ENCODE assay signal across 9 mouse cellular contexts in genomic region chr11:78513106-78513790, GRCm38 (mm10). TPM values are rescaled to one million over a fixed set of nuclear protein-coding genes. Genes with fewer than 3 reads are reported as not detected.
DNase-seq lines count a peak whose midpoint lies in the region; ATAC-seq and TF ChIP-seq lines count a peak whose summit lies in the region.
"Had no signal": no experiment of that assay in that cellular context is flagged by ENCODE, and none has a peak within 500 bp of the region (broad histone marks: within the 10 kb centered on the region; RNA-seq: fewer than 3 reads in every experiment).

No protein-coding gene starts in this region.

- no peaks in the 10 kb centered on the region for H3K27me3 ChIP-seq in C2C12 (ENCODE audit: control insufficient read depth, insufficient read depth, insufficient read length)
- H3K27me3 ChIP-seq in forebrain, embryonic 13.5 days = no peaks in the 10 kb centered on the region
- H3K27me3 ChIP-seq in liver, embryonic 14.5 days (ENCODE audit: control insufficient read depth, insufficient read depth, low read length) = no peaks in the 10 kb centered on the region

- H3K79me3 ChIP-seq in C2C12 (ENCODE audit: low read depth) = peaks cover 18% of the 10 kb centered on the region

- H3K36me3 ChIP-seq in C2C12 (ENCODE audit: control insufficient read depth, insufficient read depth) = peaks cover 60% of the 10 kb centered on the region
- H3K36me3 ChIP-seq in forebrain, embryonic 13.5 days (ENCODE audit: poor library complexity, severe bottlenecking) = peaks cover 50% of the 10 kb centered on the region
- H3K36me3 ChIP-seq in liver, embryonic 14.5 days (replicated peaks; ENCODE audit: control insufficient read depth, insufficient read depth, low read depth) = peaks cover 27% of the 10 kb centered on the region

- peak overlapping the region; percentile 93 for H3K4me3 ChIP-seq in C2C12 (ENCODE audit: insufficient read depth, poor library complexity, severe bottlenecking)
- peak overlapping the region; percentile 89 for H3K4me3 ChIP-seq in forebrain, embryonic 13.5 days
- peak overlapping the region in 1 of 2 experiments; percentile 75; a peak in 2 of 4 replicates for H3K4me3 ChIP-seq in liver, embryonic 14.5 days (ENCODE audit: insufficient read depth in 1 of 2, low read depth in 2 of 2, low read length in 2 of 2)

- 84% methylated on average over 3 of the region's 3 CpGs for WGBS in forebrain, embryonic 13.5 days
- 58% methylated on average over 3 of the region's 3 CpGs for WGBS in liver, embryonic 14.5 days (ENCODE audit: insufficient replicate concordance)

- H3K9me3 ChIP-seq in forebrain, embryonic 13.5 days (replicated peaks) = no peaks in the 10 kb centered on the region
- no peaks in the 10 kb centered on the region for H3K9me3 ChIP-seq in liver, embryonic 14.5 days (ENCODE audit: control insufficient read depth, low read length)

- no peak for TF ChIP-seq CTCF in C2C12 (IDR thresholded peaks at IDR 0.05; ENCODE audit: control insufficient read depth, insufficient read depth, insufficient read length)
- TF ChIP-seq CTCF in liver, embryonic 14.5 days (IDR thresholded peaks at IDR 0.05; ENCODE audit: low read depth) = no peak

- peak overlapping the region; percentile 97 for H3K9ac ChIP-seq in forebrain, embryonic 13.5 days
- peak overlapping the region; percentile 84 for H3K9ac ChIP-seq in liver, embryonic 14.5 days (replicated peaks)

- H3ac ChIP-seq in C2C12 (ENCODE audit: control insufficient read depth, insufficient read length, low read depth) = peak overlapping the region; percentile 66

- H3K27ac ChIP-seq in forebrain, embryonic 13.5 days = peak overlapping the region; percentile 35; the same call in 1 of the 2 replicates
- H3K27ac ChIP-seq in liver, embryonic 14.5 days = no peak overlapping the region

- ATAC-seq in frontal cortex, adult (ENCODE audit: low TSS enrichment) = peak; percentile 20; the same call in 1 of the 2 replicates
- no peak for ATAC-seq in forebrain, embryonic 13.5 days
- no peak for ATAC-seq in liver, embryonic 14.5 days (ENCODE audit: insufficient read depth)

- H3K4me1 ChIP-seq in forebrain, embryonic 13.5 days = peaks cover 22% of the 10 kb centered on the region
- peaks cover 4 to 11% of the 10 kb centered on the region in 2 experiments; a peak in 3 of 4 replicates for H3K4me1 ChIP-seq in liver, embryonic 14.5 days (replicated peaks; ENCODE audit: control insufficient read depth in 2 of 2, insufficient read depth in 2 of 2, low read length in 1 of 2)

- no peak for TF ChIP-seq EP300 in liver, embryonic 14.5 days (IDR thresholded peaks at IDR 0.05; ENCODE audit: low read depth)

- DNase-seq in frontal cortex, postnatal 36 days (ENCODE audit: low spot score in 2 of 2) = no peak
- DNase-seq in liver, embryonic 14.5 days (ENCODE audit: low read depth in 3 of 3, low spot score in 3 of 3) = no peak
- DNase-seq in adrenal gland, adult 18-20 months (ENCODE audit: low spot score in 2 of 2) = no peak
- DNase-seq in layer of hippocampus, adult 8-10 months (ENCODE audit: low spot score in 2 of 2) = no peak
- no peak for DNase-seq in adrenal gland, postnatal 14 days
- DNase-seq: thymus, postnatal 36 days had no signal

- H3K4me2 ChIP-seq in forebrain, embryonic 13.5 days = peak overlapping the region; percentile 92
- H3K4me2 ChIP-seq in liver, embryonic 14.5 days (ENCODE audit: low read depth) = peak overlapping the region; percentile 81

- H3K79me2 ChIP-seq in C2C12 (ENCODE audit: control insufficient read depth, insufficient read depth) = peaks cover 39% of the 10 kb centered on the region

TF ChIP-seq in C2C12, 6 proteins besides CTCF, POLR2A, EP300 and RAD21:
- TF ChIP-seq MYOG (IDR thresholded peaks at IDR 0.05; ENCODE audit: control insufficient read depth, extremely low read depth, insufficient read length) (no peak), FOSL1 (IDR thresholded peaks at IDR 0.05; ENCODE audit: insufficient read depth, low read length, poor library complexity, severe bottlenecking) (no peak), USF1 (IDR thresholded peaks at IDR 0.05; ENCODE audit: low read depth) (no peak), MAX (IDR thresholded peaks at IDR 0.05) (no peak), CEBPB (IDR thresholded peaks at IDR 0.05; ENCODE audit: low read depth) (no peak), MYOD1 (IDR thresholded peaks at IDR 0.05; ENCODE audit: control insufficient read depth, insufficient read length, low read depth) (no peak)

RNA-seq across cellular contexts. Expression of gene Poldip2, which starts 1.3 kb away (rescaled TPM):
- polyA plus RNA-seq in C2C12 (2012; fragmentation: generic; extraction: Trizol) = 111 TPM
- polyA plus RNA-seq in forebrain, embryonic 13.5 days (2015; fragmentation: Nextera tagmentation; extraction: Ambion mirVana) = 170 and 176 TPM in 2 replicates
- 24.1 and 28.2 TPM in 2 replicates for polyA plus RNA-seq in liver, embryonic 14.5 days (2012; rRNA removed)
- 55.6 and 57.2 TPM in 2 replicates for polyA plus RNA-seq in liver, embryonic 14.5 days (2014; fragmentation: Nextera tagmentation; extraction: Ambion mirVana)
- 100 to 1,000 TPM; 153 to 166 TPM for total RNA-seq in adrenal gland, adult 18-20 months (2021)
- total RNA-seq in layer of hippocampus, adult 8-10 months (2022) = 100 to 1,000 TPM; 106 to 123 (median 116) TPM
- total RNA-seq in adrenal gland, postnatal 14 days (2021) = 177 and 186 TPM in 2 replicates

RNA-seq across cellular contexts. Expression of gene Tmem199, which starts 1.3 kb away (rescaled TPM):
- polyA plus RNA-seq in C2C12 (2012; fragmentation: generic; extraction: Trizol) = 41.3 TPM
- 85.9 and 86.6 TPM in 2 replicates for polyA plus RNA-seq in forebrain, embryonic 13.5 days (2015; fragmentation: Nextera tagmentation; extraction: Ambion mirVana)
- 10.6 and 14.5 TPM in 2 replicates for polyA plus RNA-seq in liver, embryonic 14.5 days (2012; rRNA removed)
- 20.6 and 22.1 TPM in 2 replicates for polyA plus RNA-seq in liver, embryonic 14.5 days (2014; fragmentation: Nextera tagmentation; extraction: Ambion mirVana)
- 10 to 100 TPM; 27.8 to 28.0 TPM for total RNA-seq in adrenal gland, adult 18-20 months (2021)
- total RNA-seq in layer of hippocampus, adult 8-10 months (2022) = 10 to 100 TPM; 46.7 to 52.3 (median 49.9) TPM
- 26.3 and 29.6 TPM in 2 replicates for total RNA-seq in adrenal gland, postnatal 14 days (2021)

RNA-seq across cellular contexts. Expression of gene Sebox, which starts 10.0 kb away (rescaled TPM):
- 0.02 TPM for polyA plus RNA-seq in C2C12 (2012; fragmentation: generic; extraction: Trizol)
- polyA plus RNA-seq in forebrain, embryonic 13.5 days (2015; fragmentation: Nextera tagmentation; extraction: Ambion mirVana) = 0.14 and 0.36 TPM in 2 replicates
- 0.18 and 0.28 TPM in 2 replicates for polyA plus RNA-seq in liver, embryonic 14.5 days (2012; rRNA removed)
- 0.35 and 0.39 TPM in 2 replicates for polyA plus RNA-seq in liver, embryonic 14.5 days (2014; fragmentation: Nextera tagmentation; extraction: Ambion mirVana)
- not detected for total RNA-seq in adrenal gland, adult 18-20 months (2021)
- total RNA-seq in layer of hippocampus, adult 8-10 months (2022) = 1 to 10 TPM; 2.4 to 4.8 (median 4.0) TPM
- total RNA-seq in adrenal gland, postnatal 14 days (2021) = not detected in 2 replicates

RNA-seq across cellular contexts. Expression of gene Vtn, which starts 14.4 kb away (rescaled TPM):
- polyA plus RNA-seq in C2C12 (2012; fragmentation: generic; extraction: Trizol) = not detected
- 38.4 and 53.3 TPM in 2 replicates for polyA plus RNA-seq in forebrain, embryonic 13.5 days (2015; fragmentation: Nextera tagmentation; extraction: Ambion mirVana)
- 350 and 403 TPM in 2 replicates for polyA plus RNA-seq in liver, embryonic 14.5 days (2012; rRNA removed)
- 353 and 424 TPM in 2 replicates for polyA plus RNA-seq in liver, embryonic 14.5 days (2014; fragmentation: Nextera tagmentation; extraction: Ambion mirVana)
- 1 to 10 TPM; 1.6 to 4.5 TPM for total RNA-seq in adrenal gland, adult 18-20 months (2021)
- total RNA-seq in layer of hippocampus, adult 8-10 months (2022) = 10 to 100 TPM; 66.0 to 84.5 (median 78.0) TPM
- total RNA-seq in adrenal gland, postnatal 14 days (2021) = 23.9 and 283 TPM in 2 replicates

RNA-seq across cellular contexts. Expression of gene Sarm1, which starts 15.7 kb away (rescaled TPM):
- polyA plus RNA-seq in C2C12 (2012; fragmentation: generic; extraction: Trizol) = 0.19 TPM
- 34.6 and 36.2 TPM in 2 replicates for polyA plus RNA-seq in forebrain, embryonic 13.5 days (2015; fragmentation: Nextera tagmentation; extraction: Ambion mirVana)
- polyA plus RNA-seq in liver, embryonic 14.5 days (2012; rRNA removed) = 0.09 and 0.22 TPM in 2 replicates
- polyA plus RNA-seq in liver, embryonic 14.5 days (2014; fragmentation: Nextera tagmentation; extraction: Ambion mirVana) = 0.14 and 0.15 TPM in 2 replicates
- 1 to 10 TPM; 5.3 to 6.4 TPM for total RNA-seq in adrenal gland, adult 18-20 months (2021)
- 10 to 100 TPM; 32.9 to 40.8 (median 37.7) TPM for total RNA-seq in layer of hippocampus, adult 8-10 months (2022)
- total RNA-seq in adrenal gland, postnatal 14 days (2021) = 3.3 and 4.9 TPM in 2 replicates
